Comparison of ENCODE assay signal across 8 mouse cellular contexts in the genomic region with DNA sequence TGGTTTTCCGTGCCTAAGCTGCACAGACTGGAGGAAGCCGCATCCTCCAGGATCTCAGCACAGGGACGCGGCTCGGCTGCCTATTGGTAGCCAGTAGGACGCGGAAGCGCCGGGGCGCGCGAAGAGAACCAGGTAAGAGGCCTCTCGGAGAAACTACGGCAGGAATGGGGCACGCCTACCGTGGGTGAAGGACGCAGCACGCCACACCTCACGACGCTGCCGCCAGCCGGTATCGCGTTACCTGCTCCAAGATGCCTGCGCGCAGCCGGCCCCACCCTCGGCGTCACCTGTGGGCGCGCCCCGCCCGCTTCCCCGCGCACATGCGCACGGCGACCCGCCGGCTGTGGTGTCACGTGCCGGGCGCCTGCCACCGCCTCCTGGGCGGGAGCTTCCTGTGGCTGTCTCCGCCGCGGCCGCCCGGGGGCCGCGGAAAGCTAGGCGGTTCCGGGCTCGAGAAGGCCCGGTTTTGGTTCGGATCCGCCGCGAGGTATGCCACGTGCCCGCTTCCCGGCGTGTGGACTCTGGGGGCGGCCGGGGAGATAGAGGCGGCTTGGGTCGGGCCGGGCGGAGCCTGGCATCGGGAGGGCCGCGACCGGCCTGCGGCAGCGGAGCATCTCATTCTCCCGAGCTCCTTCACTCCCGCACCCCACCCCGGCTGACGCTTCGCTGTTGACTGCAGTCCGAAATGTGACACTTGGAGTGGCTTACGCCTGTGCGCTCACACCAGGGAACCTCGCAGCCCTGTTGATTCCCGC. TPM values are rescaled to one million over a fixed set of nuclear protein-coding genes. Genes with fewer than 3 reads are reported as not detected.
DNase-seq lines count a peak whose midpoint lies in the region; ATAC-seq and TF ChIP-seq lines count a peak whose summit lies in the region.

A gene (plus strand): TSS at position 354 of the 755 bp plus-strand sequence.

- peak; percentile 47 for TF ChIP-seq CTCF in heart, adult 2 months (IDR thresholded peaks at IDR 0.05)
- peak; percentile 22; the same call in 1 of the 2 replicates for TF ChIP-seq CTCF in midbrain, postnatal 0 days (IDR thresholded peaks at IDR 0.05)

- peak within 1 kb of the TSS; percentile 65 for H3K4me3 ChIP-seq in embryonic facial prominence, embryonic 14.5 days (ENCODE audit: low read depth, low read length)
- H3K4me3 ChIP-seq in heart, adult 2 months: peak within 1 kb of the TSS; percentile 76
- H3K4me3 ChIP-seq in limb, embryonic 14.5 days (replicated peaks; ENCODE audit: low read length): peak within 1 kb of the TSS; percentile 74
- H3K4me3 ChIP-seq in midbrain, postnatal 0 days (ENCODE audit: low read depth, low read length): peak within 1 kb of the TSS; percentile 68

- H3K36me3 ChIP-seq in embryonic facial prominence, embryonic 14.5 days (ENCODE audit: control insufficient read depth, insufficient read depth, low read length): peaks cover 16% of the 10 kb centered on the region; the same call in 1 of the 2 replicates
- H3K36me3 ChIP-seq in heart, adult 2 months (ENCODE audit: control insufficient read depth, insufficient read depth, low read length): no peaks in the 10 kb centered on the region
- H3K36me3 ChIP-seq in limb, embryonic 14.5 days (ENCODE audit: control insufficient read depth, insufficient read depth, low read length): peaks cover 12% of the 10 kb centered on the region
- H3K36me3 ChIP-seq in midbrain, postnatal 0 days (ENCODE audit: insufficient read depth, low read length): 0 out of 2 replicates have a peak, but pooled peaks cover 3% of the 10 kb centered on the region

- intact Hi-C loops in heart, adult 2 months (cut with DNase I): loop anchor here (1.0 to 5.0 kb wide), 3 partner anchors 40 to 282 kb away; a partner anchor contains a TSS

- peak within 1 kb of the TSS; percentile 91 for H3K27ac ChIP-seq in embryonic facial prominence, embryonic 14.5 days (replicated peaks; ENCODE audit: low read depth, low read length)
- H3K27ac ChIP-seq in heart, adult 2 months: peak within 1 kb of the TSS; percentile 86
- H3K27ac ChIP-seq in limb, embryonic 14.5 days (replicated peaks; ENCODE audit: low read depth, low read length): peak within 1 kb of the TSS; percentile 92
- H3K27ac ChIP-seq in midbrain, postnatal 0 days (ENCODE audit: low read depth, low read length): peak within 1 kb of the TSS; percentile 97

- ATAC-seq in embryonic facial prominence, embryonic 14.5 days (ENCODE audit: low read depth): peak; percentile 94
- ATAC-seq in limb, embryonic 14.5 days (ENCODE audit: low FRiP score, low read depth): peak; percentile 95
- ATAC-seq in midbrain, postnatal 0 days (ENCODE audit: low FRiP score): peak; percentile 92

- peak within 1 kb of the TSS; percentile 84 for H3K9ac ChIP-seq in embryonic facial prominence, embryonic 14.5 days (ENCODE audit: low read depth, low read length)
- peak within 1 kb of the TSS; percentile 90 for H3K9ac ChIP-seq in heart, adult 2 months (ENCODE audit: low read depth, low read length)
- peak within 1 kb of the TSS; percentile 87 for H3K9ac ChIP-seq in limb, embryonic 14.5 days (ENCODE audit: low read depth, low read length, severe bottlenecking)
- H3K9ac ChIP-seq in midbrain, postnatal 0 days (replicated peaks; ENCODE audit: low read length, poor library complexity, severe bottlenecking): peak within 1 kb of the TSS; percentile 93

- 1% methylated on average over 30 of the region's 86 CpGs for WGBS in embryonic facial prominence, embryonic 14.5 days
- under 1% methylated on average over 82 of the region's 86 CpGs for WGBS in heart, adult 2 months
- under 1% methylated on average over 50 of the region's 86 CpGs for WGBS in limb, embryonic 14.5 days
- WGBS in midbrain, postnatal 0 days: under 1% methylated on average over 71 of the region's 86 CpGs

- H3K4me2 ChIP-seq in embryonic facial prominence, embryonic 14.5 days (ENCODE audit: low read depth, low read length): peak within 1 kb of the TSS; percentile 76
- H3K4me2 ChIP-seq in limb, embryonic 14.5 days (replicated peaks; ENCODE audit: low read depth, low read length, severe bottlenecking): peak within 1 kb of the TSS; percentile 83
- H3K4me2 ChIP-seq in midbrain, postnatal 0 days (ENCODE audit: low read depth, low read length, poor library complexity, severe bottlenecking): peak within 1 kb of the TSS; percentile 70

- H3K9me3 ChIP-seq in embryonic facial prominence, embryonic 14.5 days (ENCODE audit: control insufficient read depth, low read length): no peaks in the 10 kb centered on the region
- no peaks in the 10 kb centered on the region for H3K9me3 ChIP-seq in limb, embryonic 14.5 days (ENCODE audit: control insufficient read depth, low read length)
- H3K9me3 ChIP-seq in midbrain, postnatal 0 days (ENCODE audit: low read length): no peaks in the 10 kb centered on the region

- H3K79me2 ChIP-seq in heart, adult 2 months (replicated peaks; ENCODE audit: control insufficient read depth, insufficient read depth, low read length): no peaks in the 10 kb centered on the region

- peak; percentile 82 for DNase-seq in 3T3-L1 (ENCODE audit: low read depth, low spot score)
- DNase-seq in adrenal gland, postnatal 4 days (ENCODE audit: low spot score in 2 of 2): peak; percentile 64 to 73
- DNase-seq in embryonic facial prominence, embryonic 14.5 days (ENCODE audit: low spot score): peak; percentile 96
- peak; percentile 93 to 95 for DNase-seq in heart, adult 2 months
- DNase-seq in kidney, adult 9 months: peak; percentile 95
- peak; percentile 89 for DNase-seq in limb, embryonic 14.5 days (ENCODE audit: low spot score)
- peak; percentile 94 for DNase-seq in midbrain, postnatal 0 days (ENCODE audit: low spot score)
- peak; percentile 80 to 84 for DNase-seq in spleen, postnatal 14 days (ENCODE audit: low spot score in 2 of 2)

- H3K4me1 ChIP-seq in embryonic facial prominence, embryonic 14.5 days (ENCODE audit: control insufficient read depth, insufficient read depth, low read length): peaks cover 11% of the 10 kb centered on the region; the same call in 1 of the 2 replicates
- peaks cover 8% of the 10 kb centered on the region; the same call in 1 of the 2 replicates for H3K4me1 ChIP-seq in heart, adult 2 months (ENCODE audit: control insufficient read depth, insufficient read depth, low read length)
- H3K4me1 ChIP-seq in limb, embryonic 14.5 days (ENCODE audit: control insufficient read depth, insufficient read depth, low read length): peaks cover 12% of the 10 kb centered on the region
- H3K4me1 ChIP-seq in midbrain, postnatal 0 days (ENCODE audit: insufficient read depth, low read length): no peaks in the 10 kb centered on the region

- peak; percentile 75 for TF ChIP-seq POLR2A in heart, adult 2 months (IDR thresholded peaks at IDR 0.05; ENCODE audit: insufficient read depth, low read depth, low read length)
- TF ChIP-seq POLR2A in limb, embryonic 14.5 days (IDR thresholded peaks at IDR 0.05; ENCODE audit: borderline replicate concordance, extremely low read depth, insufficient read depth, insufficient read length): peak; percentile 81; the same call in 1 of the 2 replicates

- H3K27me3 ChIP-seq in embryonic facial prominence, embryonic 14.5 days (replicated peaks; ENCODE audit: control insufficient read depth, insufficient read depth, low read length): no peaks in the 10 kb centered on the region
- no peaks in the 10 kb centered on the region for H3K27me3 ChIP-seq in heart, adult 2 months (ENCODE audit: control insufficient read depth, insufficient read depth, low read length)
- no peaks in the 10 kb centered on the region for H3K27me3 ChIP-seq in limb, embryonic 14.5 days (ENCODE audit: control insufficient read depth, insufficient read depth, low read length)
- no peaks in the 10 kb centered on the region for H3K27me3 ChIP-seq in midbrain, postnatal 0 days (ENCODE audit: insufficient read depth, low read length)

- peak; percentile 61; the same call in 1 of the 2 replicates for TF ChIP-seq EP300 in heart, adult 2 months (IDR thresholded peaks at IDR 0.05; ENCODE audit: insufficient read depth, low read depth, low read length)

RNA-seq across cellular contexts. Expression of the gene that starts here (rescaled TPM):
- 10 to 100 TPM; 64.0 to 70.8 TPM for total RNA-seq in adrenal gland, postnatal 4 days (2021)
- polyA plus RNA-seq in embryonic facial prominence, embryonic 14.5 days (2014; fragmentation: Nextera tagmentation; extraction: Ambion mirVana): 28.2 and 32.5 TPM in 2 replicates
- 10 to 100 TPM; 13.5 to 13.7 TPM for total RNA-seq in heart, adult 2 months (2021)
- polyA plus RNA-seq in heart, adult 2 months (2012; rRNA removed): 13.4 and 16.7 TPM in 2 replicates
- 53.4 and 56.2 TPM in 2 replicates for polyA plus RNA-seq in limb, embryonic 14.5 days (2012; rRNA removed)
- polyA plus RNA-seq in limb, embryonic 14.5 days (2014; fragmentation: Nextera tagmentation; extraction: Ambion mirVana): 28.9 and 32.4 TPM in 2 replicates
- 36.1 and 45.5 TPM in 2 replicates for total RNA-seq in midbrain, postnatal 0 days (2014; rRNA removed)
- 19.9 and 20.2 TPM in 2 replicates for polyA plus RNA-seq in midbrain, postnatal 0 days (2015; fragmentation: Nextera tagmentation; extraction: Ambion mirVana)

Comparison
In these comparisons a context has a peak if more than half of its experiments do, and no peak if none do; other contexts are left out.
1. Peak in every context shown above with its lines: DNase-seq, ATAC-seq, H3K4me3 ChIP-seq and H3K27ac ChIP-seq.